Mouse (Mus musculus) G1E-ER4 (cell line): ENCODE data around the gene Prickle2. TPM values are rescaled to one million over a fixed set of nuclear protein-coding genes. Genes with fewer than 3 reads are reported as not detected.

Experiments
- GATA1 ChIP-seq: IDR thresholded peaks from one replicate; pipeline ENCODE4 v1.8.0; 2012; ENCODE audit warnings: low read length, inconsistent platforms
- polyA plus RNA-seq: library from polyadenylated mRNA; stranded (reverse); fragments of >175 nt; gene quantifications from 2 replicates; pipeline ENCODE4 v1.2.3, GENCODE M21; 2012

Gene Prickle2
- polyA plus RNA-seq, 1 experiment, result not detected

DNA sequence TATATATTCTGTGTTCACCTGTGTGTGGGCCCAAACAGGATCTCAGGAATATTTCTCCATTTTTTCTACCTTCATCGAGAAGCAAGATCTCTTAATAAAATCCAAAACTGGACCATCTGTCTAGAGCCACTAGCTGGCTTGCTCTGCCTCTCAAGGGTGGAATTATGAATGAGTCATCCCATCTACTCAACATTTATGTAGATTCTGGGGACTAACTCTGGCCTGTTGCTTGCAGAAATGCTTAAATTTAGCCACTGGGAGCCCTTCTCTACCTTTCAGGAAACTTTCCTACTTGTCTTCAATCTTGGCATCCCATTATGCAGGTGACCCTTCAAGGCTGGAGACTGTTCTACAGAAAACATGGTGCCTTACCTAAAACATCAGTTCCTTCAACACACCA, 194.0 kb downstream of the Prickle2 start:
- TF ChIP-seq GATA1, result no peak

DNA sequence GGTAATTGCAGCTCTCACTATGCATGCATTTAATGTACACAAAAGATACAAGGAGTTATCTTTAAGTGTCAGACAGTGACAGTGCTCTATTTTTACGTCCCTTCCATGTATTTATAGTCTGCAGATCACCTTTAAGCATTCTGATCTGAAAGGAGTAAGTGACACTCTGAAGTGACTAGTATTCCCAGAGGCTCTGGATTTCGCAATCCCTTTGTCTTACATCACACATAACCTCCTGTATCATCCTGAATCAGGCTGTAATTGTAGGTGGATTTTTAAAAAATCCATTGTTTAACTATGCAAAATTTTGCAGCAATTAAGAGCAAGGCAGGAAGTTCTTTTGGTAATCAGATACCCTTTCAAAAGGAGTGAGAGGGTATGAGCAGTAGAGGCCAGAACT, 196.2 kb downstream of the Prickle2 start:
- no peak for TF ChIP-seq GATA1

DNA sequence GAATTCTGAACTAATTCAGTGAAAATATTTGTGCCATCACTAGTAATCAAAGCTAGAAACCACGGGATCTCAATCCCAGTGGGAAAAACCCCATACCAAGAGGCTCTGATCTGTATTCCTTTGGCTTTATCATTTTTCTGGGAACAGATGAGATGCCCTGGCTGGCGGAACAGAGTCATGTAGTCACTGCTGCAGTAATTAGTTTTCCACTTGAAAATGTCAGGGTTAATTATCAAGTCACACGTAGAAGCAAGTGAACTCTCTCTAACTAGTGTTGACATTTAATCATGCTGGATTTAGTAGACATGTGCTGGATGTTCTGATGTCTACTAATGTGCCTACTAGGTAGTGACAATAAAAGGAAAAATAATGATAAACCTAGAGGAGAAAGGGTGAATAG, 199.7 kb downstream of the Prickle2 start:
- no peak for TF ChIP-seq GATA1

DNA sequence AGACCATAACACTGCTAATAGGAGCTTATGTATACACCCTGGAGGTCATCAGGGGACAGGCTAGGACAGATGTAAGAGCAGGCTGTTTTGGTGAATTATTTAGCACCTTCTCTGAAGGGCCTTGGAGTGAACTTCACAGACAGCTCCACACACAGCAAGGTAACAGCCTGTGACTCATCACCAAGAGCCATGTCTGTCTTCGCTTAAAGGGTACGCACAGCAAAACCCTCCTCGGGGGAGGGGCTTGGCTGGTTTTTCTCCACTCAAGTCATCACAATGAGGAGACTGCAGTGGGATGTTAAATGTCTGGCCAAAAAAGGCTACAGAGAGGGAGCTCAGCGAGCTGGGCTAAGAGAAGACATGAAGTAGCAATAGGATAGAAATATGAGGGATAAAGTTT, 206.5 kb downstream of the Prickle2 start:
- TF ChIP-seq GATA1, result no peak

DNA sequence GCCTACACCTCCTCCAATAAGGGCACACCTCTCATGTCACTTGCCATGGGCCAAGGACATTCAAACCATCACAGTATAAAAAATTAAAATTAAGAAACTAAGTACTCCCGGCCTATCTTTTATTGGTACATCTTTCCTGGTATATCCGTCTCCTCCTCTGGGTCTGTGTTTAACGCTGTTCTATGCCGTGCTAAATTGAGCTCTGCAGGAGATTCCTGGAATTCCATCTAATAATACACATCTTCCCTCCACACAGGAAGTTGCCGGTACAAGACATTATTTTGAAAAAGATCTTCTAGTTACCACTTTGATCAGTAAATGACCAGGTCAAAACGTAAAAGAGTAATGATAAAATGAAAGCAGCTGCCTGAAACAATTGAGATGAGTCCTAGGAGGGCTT, 207.4 kb downstream of the Prickle2 start:
- no peak for TF ChIP-seq GATA1

DNA sequence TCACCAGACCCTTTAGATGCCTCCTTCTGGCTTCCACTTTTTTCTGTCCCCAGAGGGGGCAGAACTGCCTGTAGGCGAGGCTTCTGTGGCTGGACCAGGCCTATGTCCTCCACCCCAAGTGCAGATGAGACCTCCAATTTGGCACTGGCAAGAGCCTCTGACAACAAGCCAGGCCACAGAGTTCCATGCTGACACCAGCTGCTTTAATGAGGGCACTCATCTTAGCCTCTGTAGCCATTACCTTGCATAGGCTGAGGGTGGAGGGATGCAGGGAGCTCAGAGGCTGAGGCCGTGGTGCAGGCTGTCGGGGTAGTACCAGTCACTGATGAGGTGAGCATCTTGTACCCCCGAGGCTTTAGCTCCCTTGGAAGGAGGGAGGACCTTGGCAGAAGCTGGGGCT, 208.7 kb downstream of the Prickle2 start:
- TF ChIP-seq GATA1, result no peak

DNA sequence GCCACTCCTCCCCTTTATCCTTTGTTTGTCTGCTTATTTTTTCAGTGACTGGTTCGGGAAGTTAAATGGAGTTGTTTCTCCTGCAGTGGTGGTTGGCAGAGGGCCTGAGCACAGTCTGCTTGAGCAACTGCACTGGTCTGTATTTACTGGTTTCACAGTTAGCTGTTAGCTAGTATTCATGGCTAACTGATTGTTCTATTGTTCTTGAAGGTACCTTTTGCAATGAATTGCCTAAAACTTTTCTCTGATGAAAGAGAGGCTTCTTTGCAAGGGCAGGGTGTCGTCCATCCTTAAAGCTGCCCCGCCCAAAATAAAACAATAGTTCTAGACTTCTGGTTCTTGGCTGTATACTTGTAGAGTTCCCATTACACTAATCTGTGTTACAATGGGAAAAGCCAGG, 210.5 kb downstream of the Prickle2 start:
- TF ChIP-seq GATA1, result no peak

DNA sequence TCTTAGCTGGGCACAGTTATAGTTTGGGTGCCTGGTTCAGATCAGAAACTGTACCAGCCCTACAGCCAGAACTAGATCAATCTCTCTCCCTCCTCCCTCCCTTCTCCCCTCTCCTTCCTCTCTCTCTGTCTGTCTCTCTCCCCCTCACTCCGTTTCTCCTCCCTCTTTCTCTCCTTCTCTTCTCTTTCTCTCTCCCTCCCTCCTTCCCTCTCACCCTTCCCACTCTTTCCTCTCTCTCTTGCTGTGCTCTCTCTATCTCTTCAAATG, 224.3 kb downstream of the Prickle2 start:
- TF ChIP-seq GATA1, result no peak

DNA sequence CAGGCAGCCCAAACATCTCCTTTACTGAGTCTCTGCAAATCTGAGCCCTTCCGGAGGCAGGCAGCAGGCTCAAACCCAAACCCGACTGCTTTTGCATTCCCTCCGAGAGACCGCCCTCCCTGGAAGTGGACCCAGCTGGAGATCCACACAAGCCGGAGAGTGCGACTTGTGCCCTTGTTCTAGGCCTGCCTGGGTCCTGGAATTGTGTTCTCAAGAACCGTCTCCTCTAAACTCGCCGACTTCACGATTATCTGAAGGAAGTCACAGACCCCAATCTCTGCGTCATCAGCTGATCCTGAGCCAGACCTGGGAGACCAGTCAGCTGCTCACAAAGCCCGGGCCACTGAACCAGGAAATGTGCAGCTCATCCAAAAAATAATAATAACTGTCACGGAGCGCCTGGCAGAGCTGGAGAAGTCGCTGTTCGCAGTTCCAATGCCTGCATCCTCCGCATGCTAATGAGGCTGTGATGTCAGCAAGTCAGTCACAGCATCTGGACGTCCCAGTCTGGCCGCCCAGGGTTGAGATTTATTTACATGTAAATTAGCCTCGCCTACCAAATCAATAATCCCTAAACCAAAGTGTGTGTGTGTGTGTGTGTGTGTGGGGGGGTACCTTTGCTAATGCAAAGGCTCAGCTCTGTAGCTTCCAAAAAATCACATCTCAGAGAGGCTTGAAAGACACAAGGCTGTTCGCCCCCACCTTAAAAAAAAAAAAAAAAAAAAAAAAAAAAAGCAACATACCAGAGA, 224.8 kb downstream of the Prickle2 start:
- TF ChIP-seq GATA1, result no peak

DNA sequence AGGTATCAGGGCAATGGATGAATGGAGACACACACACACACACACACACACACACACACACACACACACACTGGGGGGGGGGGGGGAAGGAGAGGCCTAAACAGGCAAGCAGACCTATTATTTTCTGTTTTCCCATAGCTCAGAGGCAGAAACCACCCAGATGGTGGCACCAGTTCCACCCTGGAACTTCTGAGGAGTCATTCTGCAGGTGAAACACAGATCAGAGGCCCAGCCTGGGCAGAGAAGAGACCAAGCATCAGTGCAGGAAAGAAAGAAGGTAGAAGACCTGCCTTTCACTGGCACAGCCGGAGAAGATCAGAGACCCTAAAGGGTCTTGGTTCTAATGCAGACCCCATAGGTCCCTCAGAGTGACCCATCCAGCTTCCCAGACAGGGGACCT, 227.3 kb downstream of the Prickle2 start:
- no peak for TF ChIP-seq GATA1

DNA sequence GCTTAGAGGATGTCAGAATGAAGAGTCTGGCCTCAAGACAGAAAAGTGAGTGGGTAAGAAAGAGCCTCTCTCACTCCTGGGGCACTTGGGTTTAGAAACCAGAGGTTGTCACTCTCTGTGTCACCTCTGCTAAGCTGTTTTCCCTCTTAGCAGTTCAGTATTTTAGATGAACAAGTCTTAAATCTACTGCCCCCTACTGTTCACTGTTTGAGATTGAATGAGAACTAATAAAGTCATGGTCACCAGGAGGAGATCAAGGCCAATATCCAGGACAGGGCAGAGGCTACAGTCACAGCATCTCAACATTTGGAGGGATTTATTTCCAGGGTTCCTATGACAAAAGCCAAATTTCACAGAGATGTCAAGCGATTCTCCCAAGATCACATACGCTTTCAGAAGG, 228.3 kb downstream of the Prickle2 start:
- TF ChIP-seq GATA1, result no peak

DNA sequence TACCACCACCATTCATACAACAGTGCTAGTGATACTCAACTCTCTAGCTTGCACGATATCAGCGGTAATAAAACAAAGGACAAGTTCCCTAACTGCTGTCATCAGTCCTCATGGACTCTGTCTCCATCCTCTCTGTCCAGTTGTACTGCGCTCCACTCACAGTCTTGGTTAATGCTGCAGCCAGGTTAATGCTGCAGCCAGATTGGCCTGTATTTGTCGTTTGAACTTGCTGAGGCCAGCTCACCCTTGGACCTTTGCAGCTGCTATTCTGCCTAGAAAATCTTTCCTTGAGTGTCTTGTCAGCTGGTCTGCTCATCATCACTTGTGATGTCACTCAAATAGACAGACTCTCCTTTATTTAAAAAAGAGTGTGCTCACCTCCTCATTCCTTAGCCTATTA, 236.5 kb downstream of the Prickle2 start:
- TF ChIP-seq GATA1, result no peak

DNA sequence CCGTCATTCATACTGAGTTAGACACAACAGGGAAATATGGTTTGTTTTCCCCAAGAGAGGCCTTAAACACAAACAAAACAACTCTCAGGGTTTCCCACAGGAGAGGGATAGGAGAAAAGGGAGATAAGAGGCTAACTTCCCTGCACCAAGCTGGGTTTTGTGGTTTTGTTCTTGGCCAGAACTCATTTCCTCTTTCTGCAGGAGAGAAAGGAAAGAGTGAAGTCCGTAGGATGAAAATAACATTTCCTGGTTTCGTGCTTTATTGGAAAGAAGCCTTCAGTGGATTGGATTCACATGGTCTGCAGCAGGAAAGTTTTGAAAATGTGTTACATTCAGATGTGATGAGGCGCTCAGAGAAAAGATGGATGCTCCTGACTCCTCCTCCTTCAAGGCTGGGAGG, 237.1 kb downstream of the Prickle2 start:
- no peak for TF ChIP-seq GATA1

DNA sequence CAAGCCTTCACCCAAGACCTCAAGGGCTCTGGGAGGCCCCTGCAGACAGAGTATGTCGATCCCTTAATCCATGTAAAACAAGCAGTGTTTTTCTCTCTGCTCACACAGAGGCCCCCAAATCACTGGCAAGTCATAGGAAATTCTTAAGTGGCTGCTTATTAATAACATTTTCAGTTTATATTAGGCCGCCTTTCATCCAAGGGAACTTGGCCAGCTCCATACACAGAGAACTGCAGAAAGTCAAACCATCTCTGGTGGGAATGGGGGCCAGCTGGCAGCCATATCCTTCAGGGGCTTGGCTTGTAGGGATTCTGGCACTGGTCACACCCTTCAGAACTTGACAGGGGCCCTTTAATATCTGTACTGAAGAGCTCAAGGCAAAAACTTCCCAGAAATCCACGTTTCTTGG, 237.6 kb downstream of the Prickle2 start:
- no peak for TF ChIP-seq GATA1

DNA sequence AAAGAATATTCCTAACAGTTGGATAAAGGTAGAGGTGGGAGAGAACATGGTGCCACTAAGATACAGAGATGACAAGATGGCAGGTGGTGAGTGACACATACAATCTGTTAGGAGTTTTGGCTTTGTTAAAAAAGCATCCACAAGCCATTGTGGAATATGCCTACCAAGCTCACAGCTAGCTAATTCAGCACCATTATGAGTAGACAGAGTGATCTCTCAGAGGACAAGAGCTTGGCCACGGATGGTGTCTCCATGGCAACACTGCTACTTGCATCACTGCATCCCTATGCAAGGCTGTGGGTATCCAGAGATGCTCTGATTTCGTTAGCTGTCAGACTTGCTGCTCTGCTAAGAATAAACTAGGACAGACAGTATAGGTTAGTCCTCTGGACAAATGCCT, 238.6 kb downstream of the Prickle2 start:
- no peak for TF ChIP-seq GATA1

DNA sequence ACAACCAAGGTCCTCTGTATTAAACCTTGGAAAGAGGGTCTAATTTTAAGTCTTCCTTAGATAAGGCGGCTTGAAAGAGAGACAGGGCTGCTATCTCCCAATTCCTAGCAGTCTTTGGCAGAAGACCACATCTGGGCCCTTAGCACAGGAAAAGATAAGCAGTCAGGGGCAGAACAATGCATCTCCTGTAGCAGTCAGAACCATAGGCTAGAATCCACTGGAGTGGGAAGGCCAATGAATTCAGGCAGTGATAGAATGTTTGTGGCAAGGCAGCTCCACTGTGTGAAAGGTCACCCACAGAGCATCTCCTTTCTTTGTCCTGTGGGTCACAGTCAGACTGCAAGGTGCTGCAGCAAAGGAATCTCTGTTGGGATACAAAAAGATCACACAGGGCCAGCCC, 240.3 kb downstream of the Prickle2 start:
- no peak for TF ChIP-seq GATA1

DNA sequence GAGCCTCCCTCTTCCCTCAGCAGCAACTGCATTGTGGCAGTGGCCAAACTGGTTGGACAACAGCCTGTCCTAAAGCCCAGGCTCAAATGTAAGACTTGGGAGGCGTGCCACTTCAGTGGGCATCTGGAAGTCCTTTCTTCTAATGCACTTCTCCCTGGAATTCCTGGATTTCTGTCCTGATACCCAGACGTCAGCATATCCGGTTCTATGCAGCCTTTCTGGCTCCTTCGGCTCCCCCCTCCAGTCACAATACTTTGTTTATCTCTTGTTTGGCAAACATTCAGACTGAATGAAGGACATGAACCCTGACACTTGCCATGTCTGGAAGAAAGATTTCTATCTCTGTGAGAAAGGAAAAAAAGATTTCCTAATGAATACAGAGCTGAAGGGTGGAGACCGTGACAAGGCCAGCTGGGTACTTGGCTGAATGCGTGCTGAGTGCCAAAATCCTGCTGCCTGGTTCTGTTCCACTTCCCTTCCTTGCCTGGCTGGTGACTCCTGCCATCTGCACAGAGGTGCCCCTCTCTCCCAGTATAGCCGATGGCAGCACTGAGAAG, 241.1 kb downstream of the Prickle2 start:
- no peak for TF ChIP-seq GATA1

DNA sequence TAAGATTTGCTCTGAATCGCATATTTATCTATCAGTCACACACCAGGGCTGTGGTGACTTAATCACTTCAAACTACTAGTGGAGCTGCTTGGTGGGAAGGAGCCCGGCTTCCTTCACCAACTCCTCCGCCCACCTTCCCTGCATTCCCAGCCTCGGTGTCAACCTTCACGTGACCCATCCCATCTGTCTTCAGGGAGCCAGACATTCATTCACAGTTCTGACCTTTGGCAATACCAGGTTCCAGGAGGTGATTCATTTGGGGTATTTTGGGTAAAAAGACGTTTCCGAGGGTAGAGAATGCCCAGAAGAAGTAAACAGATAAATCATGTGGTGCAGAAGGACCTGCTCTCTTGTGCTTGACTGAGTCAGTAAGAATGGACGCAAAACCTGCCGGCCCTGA, 242.2 kb downstream of the Prickle2 start:
- no peak for TF ChIP-seq GATA1
